Mouse (Mus musculus): ENCODE results near the gene Faf1. TPM values are rescaled to one million over a fixed set of nuclear protein-coding genes. Genes with fewer than 3 reads are reported as not detected.

Gene Faf1
- 43.4 and 46.6 TPM in 2 replicates for polyA plus RNA-seq (2016; fragmentation: Nextera tagmentation; extraction: Ambion mirVana)

GRCm38 (mm10) chr4:109676218-109677215 lies at the start of gene Faf1:
Gene Faf1, plus strand, starts transcription at chr4:109676588.
- under 1% methylated on average over 94 of the region's 107 CpGs for WGBS
- Histone ChIP-seq H3K9me3 (no peaks in the 10 kb centered on the region), H3K4me1 (peaks cover 9% of the 10 kb centered on the region; the same call in 1 of the 2 replicates), H3K27me3 (no peaks in the 10 kb centered on the region), H3K4me3 (peak within 1 kb of the TSS; percentile 92), H3K9ac (replicated peaks) (peak within 1 kb of the TSS; percentile 88), H3K36me3 (no peaks in the 10 kb centered on the region), H3K4me2 (replicated peaks) (peak within 1 kb of the TSS; percentile 71), H3K27ac (replicated peaks) (peak within 1 kb of the TSS; percentile 97)
- ATAC-seq (ENCODE audit: low FRiP score, low read depth) = peak; percentile 99

GRCm38 (mm10) chr4:109630215-109630614 lies 46.2 kb upstream of the Faf1 start:
- Histone ChIP-seq H3K4me1 (no peaks in the 10 kb centered on the region), H3K9me3 (no peaks in the 10 kb centered on the region), H3K4me3 (no peak overlapping the region), H3K9ac (replicated peaks) (no peak overlapping the region), H3K27me3 (no peaks in the 10 kb centered on the region), H3K27ac (replicated peaks) (no peak overlapping the region), H3K4me2 (replicated peaks) (no peak overlapping the region), H3K36me3 (no peaks in the 10 kb centered on the region)
- WGBS = 84% methylated on average over 2 of the region's 2 CpGs
- ATAC-seq (ENCODE audit: low FRiP score, low read depth) = no peak

GRCm38 (mm10) chr4:109631029-109631428 lies 45.4 kb upstream of the Faf1 start:
- Histone ChIP-seq H3K9me3 (no peaks in the 10 kb centered on the region), H3K27ac (replicated peaks) (no peak overlapping the region), H3K36me3 (no peaks in the 10 kb centered on the region), H3K4me3 (no peak overlapping the region), H3K9ac (replicated peaks) (no peak overlapping the region), H3K4me2 (replicated peaks) (no peak overlapping the region), H3K27me3 (no peaks in the 10 kb centered on the region), H3K4me1 (no peaks in the 10 kb centered on the region)
- 80% methylated on average over 4 of the region's 4 CpGs for WGBS
- no peak for ATAC-seq (ENCODE audit: low FRiP score, low read depth)

- Histone ChIP-seq H3K4me3 (no peak overlapping the region), H3K36me3 (no peaks in the 10 kb centered on the region), H3K9ac (replicated peaks) (no peak overlapping the region), H3K4me1 (no peaks in the 10 kb centered on the region), H3K27me3 (no peaks in the 10 kb centered on the region), H3K9me3 (no peaks in the 10 kb centered on the region), H3K27ac (replicated peaks) (no peak overlapping the region), H3K4me2 (replicated peaks) (no peak overlapping the region)
- 88% methylated on average over 2 of the region's 2 CpGs for WGBS
- no peak for ATAC-seq (ENCODE audit: low FRiP score, low read depth)
Observed at GRCm38 (mm10) chr4:109634971-109635370, 41.4 kb upstream of the Faf1 start.

GRCm38 (mm10) chr4:109639356-109639755 lies 37.0 kb upstream of the Faf1 start:
- Histone ChIP-seq H3K4me1 (no peaks in the 10 kb centered on the region), H3K9ac (replicated peaks) (no peak overlapping the region), H3K27ac (replicated peaks) (no peak overlapping the region), H3K27me3 (no peaks in the 10 kb centered on the region), H3K4me2 (replicated peaks) (no peak overlapping the region), H3K9me3 (no peaks in the 10 kb centered on the region), H3K36me3 (no peaks in the 10 kb centered on the region), H3K4me3 (no peak overlapping the region)
- no peak for ATAC-seq (ENCODE audit: low FRiP score, low read depth)
- WGBS = 92% methylated on average over 9 of the region's 9 CpGs

GRCm38 (mm10) chr4:109640141-109640540 lies 36.2 kb upstream of the Faf1 start:
- Histone ChIP-seq H3K36me3 (no peaks in the 10 kb centered on the region), H3K27ac (replicated peaks) (no peak overlapping the region), H3K4me3 (no peak overlapping the region), H3K4me2 (replicated peaks) (no peak overlapping the region), H3K9me3 (no peaks in the 10 kb centered on the region), H3K4me1 (no peaks in the 10 kb centered on the region), H3K9ac (replicated peaks) (no peak overlapping the region), H3K27me3 (no peaks in the 10 kb centered on the region)
- no peak for ATAC-seq (ENCODE audit: low FRiP score, low read depth)
- 89% methylated on average over 7 of the region's 7 CpGs for WGBS

GRCm38 (mm10) chr4:109641451-109641850 lies 34.9 kb upstream of the Faf1 start:
- Histone ChIP-seq H3K27me3 (no peaks in the 10 kb centered on the region), H3K4me1 (no peaks in the 10 kb centered on the region), H3K4me3 (no peak overlapping the region), H3K27ac (replicated peaks) (no peak overlapping the region), H3K9ac (replicated peaks) (no peak overlapping the region), H3K36me3 (no peaks in the 10 kb centered on the region), H3K9me3 (no peaks in the 10 kb centered on the region), H3K4me2 (replicated peaks) (no peak overlapping the region)
- WGBS = 77% methylated on average over 3 of the region's 3 CpGs
- no peak for ATAC-seq (ENCODE audit: low FRiP score, low read depth)

GRCm38 (mm10) chr4:109647281-109647680 lies 29.1 kb upstream of the Faf1 start:
- no peak for ATAC-seq (ENCODE audit: low FRiP score, low read depth)
- Histone ChIP-seq H3K27me3 (peaks cover 8% of the 10 kb centered on the region; the same call in 1 of the 2 replicates), H3K9me3 (no peaks in the 10 kb centered on the region), H3K4me2 (replicated peaks) (no peak overlapping the region), H3K4me3 (no peak overlapping the region), H3K9ac (replicated peaks) (no peak overlapping the region), H3K27ac (replicated peaks) (no peak overlapping the region), H3K4me1 (no peaks in the 10 kb centered on the region), H3K36me3 (no peaks in the 10 kb centered on the region)
- WGBS = 77% methylated on average over 4 of the region's 4 CpGs

- Histone ChIP-seq H3K36me3 (no peaks in the 10 kb centered on the region), H3K4me1 (no peaks in the 10 kb centered on the region), H3K4me2 (replicated peaks) (no peak overlapping the region), H3K4me3 (no peak overlapping the region), H3K27me3 (peaks cover 10% of the 10 kb centered on the region), H3K9me3 (no peaks in the 10 kb centered on the region), H3K9ac (replicated peaks) (no peak overlapping the region), H3K27ac (replicated peaks) (no peak overlapping the region)
- ATAC-seq (ENCODE audit: low FRiP score, low read depth) = no peak
- 77% methylated on average over 5 of the region's 5 CpGs for WGBS
Observed at GRCm38 (mm10) chr4:109649331-109649730, 27.1 kb upstream of the Faf1 start.

- Histone ChIP-seq H3K36me3 (no peaks in the 10 kb centered on the region), H3K4me1 (peaks cover 9% of the 10 kb centered on the region), H3K27me3 (peaks cover 39% of the 10 kb centered on the region), H3K4me3 (no peak overlapping the region), H3K27ac (replicated peaks) (no peak overlapping the region), H3K9me3 (no peaks in the 10 kb centered on the region), H3K4me2 (replicated peaks) (no peak overlapping the region), H3K9ac (replicated peaks) (no peak overlapping the region)
- ATAC-seq (ENCODE audit: low FRiP score, low read depth) = no peak
Observed at GRCm38 (mm10) chr4:109653251-109653650, 23.1 kb upstream of the Faf1 start.

GRCm38 (mm10) chr4:109654701-109655100 lies 21.7 kb upstream of the Faf1 start:
- H3K27me3 ChIP-seq = peaks cover 49% of the 10 kb centered on the region
- WGBS = 45% methylated on average over 2 of the region's 2 CpGs

GRCm38 (mm10) chr4:109655738-109656137 lies 20.6 kb upstream of the Faf1 start:
- no peak for ATAC-seq (ENCODE audit: low FRiP score, low read depth)
- Histone ChIP-seq H3K4me1 (peaks cover 9% of the 10 kb centered on the region), H3K4me2 (replicated peaks) (no peak overlapping the region), H3K4me3 (no peak overlapping the region), H3K9me3 (no peaks in the 10 kb centered on the region), H3K27me3 (peaks cover 56% of the 10 kb centered on the region), H3K9ac (replicated peaks) (no peak overlapping the region), H3K36me3 (no peaks in the 10 kb centered on the region), H3K27ac (replicated peaks) (no peak overlapping the region)
- WGBS = 42% methylated on average over 2 of the region's 2 CpGs

More at GRCm38 (mm10) chr4:109654701-109655100, 21.7 kb upstream of the Faf1 start:
- Histone ChIP-seq H3K9ac (replicated peaks) (no peak overlapping the region), H3K9me3 (no peaks in the 10 kb centered on the region), H3K4me3 (no peak overlapping the region), H3K4me2 (replicated peaks) (no peak overlapping the region), H3K36me3 (no peaks in the 10 kb centered on the region), H3K4me1 (peaks cover 9% of the 10 kb centered on the region), H3K27ac (replicated peaks) (no peak overlapping the region)
- no peak for ATAC-seq (ENCODE audit: low FRiP score, low read depth)
